Mouse (Mus musculus) urinary bladder, adult 2 months (tissue): ENCODE results near the gene Lmo7. TPM values are rescaled to one million over a fixed set of nuclear protein-coding genes. Genes with fewer than 3 reads are reported as not detected.
A peak's percentile ranks its signal among the peaks of the same experiment; 100 is the strongest.

Experiments used
- DNase-seq: peaks from one replicate; pipeline ENCODE4 v3.0.0; 2022; ENCODE audit warnings: low spot score
- polyA plus RNA-seq: library from polyadenylated mRNA; depleted of rRNA; stranded (reverse); fragments of >200 nt; gene quantifications from 2 replicates; pipeline ENCODE4 v1.2.3, GENCODE M21; 2012; rRNA removed

Gene Lmo7
- 27.9 and 30.2 TPM in 2 replicates for polyA plus RNA-seq

DNA sequence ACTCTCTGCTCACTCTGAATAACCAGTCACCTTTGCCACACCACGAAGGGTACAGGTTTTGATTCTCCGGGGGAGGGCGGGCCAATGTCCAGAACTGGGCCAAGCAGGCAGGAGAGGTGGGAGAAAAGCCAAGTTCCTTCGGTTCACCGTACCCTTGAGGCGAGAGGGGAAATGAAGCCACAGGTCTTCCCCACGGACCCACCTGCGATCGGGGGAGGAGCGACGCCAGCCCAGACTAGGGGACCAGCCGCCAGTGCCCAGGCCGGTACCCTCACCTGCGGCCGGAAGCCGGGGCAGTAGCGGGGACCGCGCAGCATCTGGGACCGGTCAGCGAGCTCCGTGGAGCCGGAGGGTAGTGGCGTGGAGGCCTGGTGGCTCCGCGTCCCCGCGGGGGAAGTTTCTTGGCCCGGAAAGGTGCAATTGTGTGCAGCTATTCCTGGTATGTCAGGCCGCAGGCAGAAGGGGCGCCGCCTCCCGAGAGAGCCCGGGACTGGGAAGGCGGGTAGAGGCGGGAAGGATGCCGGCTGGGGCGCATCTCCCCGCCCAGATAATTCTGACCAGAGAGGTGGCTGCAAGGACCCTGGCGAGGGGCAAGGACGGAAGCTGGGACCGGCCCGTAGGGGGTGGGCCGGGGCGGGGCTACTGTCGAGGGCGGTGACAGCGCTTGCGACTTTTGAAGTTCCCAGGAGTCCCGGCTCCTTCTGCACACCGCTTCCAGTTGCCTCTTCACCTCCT lies at the start of gene Lmo7, which contains the start of gene Gm9922:
Gene Lmo7, plus strand, starts transcription at position 721 of the 735 bp plus-strand sequence.
Gene Gm9922, minus strand, starts transcription at position 578 of the 735 bp plus-strand sequence.
- peak; percentile 67 for DNase-seq

DNA sequence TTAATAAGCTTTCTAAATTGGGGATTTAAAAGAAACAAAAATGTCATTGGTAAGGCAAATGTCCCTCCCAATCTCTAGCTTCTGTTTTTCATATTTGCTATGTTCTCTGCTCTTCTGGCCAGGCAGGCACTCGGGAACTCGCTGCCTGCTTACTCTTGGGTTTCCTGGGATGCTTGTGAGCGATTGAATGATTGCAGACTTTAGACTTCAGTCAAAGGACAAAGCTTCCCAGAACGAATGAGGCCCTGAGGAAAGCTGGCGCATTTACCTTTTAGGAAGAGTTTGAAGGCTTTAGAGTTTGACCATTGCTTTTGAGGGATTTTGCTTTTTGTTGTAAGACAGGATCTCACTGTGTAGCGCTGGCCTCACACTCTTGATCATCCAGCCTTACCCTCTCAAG lies 42.1 kb upstream of the Lmo7 start:
- DNase-seq, result no peak

DNA sequence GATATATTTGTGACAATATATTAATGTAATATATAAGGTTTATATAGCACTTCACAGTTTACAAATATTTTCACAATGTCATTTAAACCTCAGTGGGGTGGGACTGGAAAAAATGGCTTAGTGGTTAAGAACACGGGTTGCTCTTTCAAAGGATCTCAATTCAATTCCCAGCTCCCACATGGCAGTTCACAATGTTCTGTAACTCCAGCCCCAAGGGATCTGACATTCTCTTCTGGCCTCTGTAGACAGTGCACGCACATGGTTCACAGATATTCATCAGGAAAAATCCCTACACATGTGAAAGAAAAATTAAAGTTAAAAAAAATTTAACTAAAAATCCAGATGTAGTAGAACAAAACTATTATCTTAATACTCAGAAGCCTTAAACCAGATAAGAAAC lies 41.4 kb upstream of the Lmo7 start:
- DNase-seq, result no peak

DNA sequence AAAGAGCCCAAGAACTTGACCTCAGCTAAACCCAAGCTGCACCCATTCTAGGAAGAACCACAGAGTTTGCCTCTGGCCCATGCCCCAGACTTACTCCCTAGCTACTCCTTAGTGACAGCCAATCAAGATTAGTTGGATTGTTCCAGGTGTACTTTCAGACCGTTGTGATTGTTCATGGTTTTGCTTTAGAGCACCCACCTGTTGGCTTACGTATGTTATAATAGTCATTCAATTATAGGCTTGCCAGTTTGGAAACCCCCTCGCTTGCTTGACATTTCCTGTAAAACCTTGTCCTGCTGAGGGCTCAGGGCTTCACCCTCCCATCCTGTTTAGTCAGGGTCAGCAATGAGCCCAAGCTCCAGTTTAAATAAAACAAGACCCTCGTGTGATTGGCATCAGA lies 25.3 kb upstream of the Lmo7 start:
- no peak for DNase-seq

DNA sequence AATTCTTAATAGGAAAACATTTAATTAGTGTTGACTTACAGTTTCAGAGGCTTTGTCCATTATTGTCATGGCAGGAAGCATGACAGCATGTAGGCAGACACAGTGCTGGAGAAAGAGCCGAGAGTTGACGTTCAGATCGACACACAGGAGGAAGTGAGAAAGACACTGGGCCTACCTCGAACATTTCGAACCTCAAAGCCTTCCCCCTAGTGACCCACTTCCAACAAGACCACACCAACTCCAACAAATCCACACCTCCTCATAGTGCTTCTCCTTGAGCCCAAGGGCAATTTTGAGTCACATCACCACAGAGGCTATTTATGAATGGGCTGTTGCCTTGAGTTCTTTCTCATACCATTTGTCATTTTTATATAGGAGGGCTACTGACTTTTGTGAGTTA lies 22.7 kb upstream of the Lmo7 start:
- DNase-seq, result no peak

DNA sequence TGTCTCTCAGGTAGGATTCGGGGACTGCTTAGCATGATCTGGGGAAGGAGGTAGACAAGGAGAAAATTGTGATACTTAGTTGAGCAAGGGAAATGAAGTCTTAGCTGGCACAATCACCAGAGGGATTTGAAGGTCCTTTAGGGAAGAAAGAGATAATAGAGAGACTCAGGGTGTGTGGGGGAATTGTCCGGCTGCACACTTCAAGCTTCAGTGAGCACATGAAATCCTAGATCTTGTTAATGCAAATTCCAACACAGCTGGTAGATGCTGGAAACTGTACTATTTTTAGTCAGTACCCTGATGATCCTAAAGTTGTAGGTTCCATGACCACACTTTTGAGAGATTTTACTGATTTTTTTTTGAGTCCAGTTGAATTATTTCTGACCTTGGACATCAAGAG lies 15.3 kb upstream of the Lmo7 start:
- DNase-seq, result no peak

DNA sequence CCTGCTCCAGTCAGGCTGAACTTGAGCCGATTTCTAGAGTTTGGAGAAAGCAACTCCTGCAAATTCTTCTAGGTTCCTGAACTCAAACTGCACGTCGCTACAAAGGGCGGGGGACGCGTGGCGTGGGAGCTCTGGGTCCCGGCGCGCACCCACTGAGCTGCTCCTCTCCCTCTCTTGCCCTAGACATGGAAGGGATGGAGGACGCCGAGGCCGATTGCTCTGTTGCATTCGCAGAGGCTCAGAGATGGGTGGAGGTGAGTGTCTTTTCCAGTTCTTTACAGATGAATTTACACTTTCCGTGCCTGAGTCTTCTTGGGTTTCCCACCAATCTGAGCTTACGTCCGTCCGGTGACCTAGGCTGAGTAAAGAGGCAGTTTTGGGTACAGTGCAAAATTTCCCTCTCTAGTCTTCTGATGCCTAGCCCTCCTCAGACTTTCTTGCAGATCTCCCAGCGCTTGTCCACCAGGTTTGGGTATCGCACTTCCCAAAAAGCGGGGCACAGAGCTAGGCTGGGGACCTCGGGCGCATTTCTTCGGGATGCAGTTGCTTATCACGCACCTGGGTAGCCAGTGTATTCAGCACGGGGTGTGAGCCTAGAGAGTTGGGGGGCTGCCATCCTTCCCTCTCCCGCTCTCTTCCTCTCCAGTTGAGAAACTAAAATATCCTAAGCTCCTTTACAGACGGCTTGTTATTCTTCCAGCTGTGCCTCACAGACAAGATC lies 375 bp downstream of the Lmo7 start:
- DNase-seq, result peak; percentile 23

DNA sequence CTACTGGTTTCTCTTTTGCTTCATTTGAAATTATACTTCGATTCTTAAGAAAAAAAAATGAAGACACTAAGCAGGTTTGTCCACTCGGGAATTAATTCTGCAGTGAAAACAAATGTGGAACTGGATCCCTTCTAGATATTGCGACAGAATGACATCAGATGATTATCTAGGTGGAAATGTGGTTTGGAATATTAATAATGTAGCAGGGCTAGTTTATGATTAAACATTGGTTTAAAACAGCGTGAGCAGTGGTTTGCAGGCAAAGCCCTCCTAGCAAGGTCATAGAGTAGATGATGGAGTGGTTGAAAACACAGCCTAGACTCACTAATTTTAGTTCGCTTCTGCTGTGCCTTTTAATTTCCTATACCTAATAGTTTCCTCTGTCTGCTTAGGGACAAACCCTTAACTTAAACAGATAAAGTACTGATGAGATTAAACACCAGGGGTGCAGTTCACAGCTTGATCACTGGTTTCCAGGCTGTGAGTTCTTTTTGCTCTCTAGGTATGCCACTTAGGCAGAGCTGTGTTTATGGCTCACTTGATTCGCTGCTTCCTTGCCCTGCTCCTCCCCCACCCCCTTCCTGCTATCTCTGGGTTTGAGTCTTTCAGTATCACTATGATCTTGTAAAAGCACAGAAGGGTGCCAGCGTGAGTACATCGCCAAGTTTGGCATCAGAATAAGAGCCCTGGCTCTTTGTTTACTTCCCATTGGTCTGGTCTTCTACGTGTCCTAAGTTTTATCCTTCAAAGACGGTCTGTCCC lies 4.0 kb downstream of the Lmo7 start:
- DNase-seq, result no peak

DNA sequence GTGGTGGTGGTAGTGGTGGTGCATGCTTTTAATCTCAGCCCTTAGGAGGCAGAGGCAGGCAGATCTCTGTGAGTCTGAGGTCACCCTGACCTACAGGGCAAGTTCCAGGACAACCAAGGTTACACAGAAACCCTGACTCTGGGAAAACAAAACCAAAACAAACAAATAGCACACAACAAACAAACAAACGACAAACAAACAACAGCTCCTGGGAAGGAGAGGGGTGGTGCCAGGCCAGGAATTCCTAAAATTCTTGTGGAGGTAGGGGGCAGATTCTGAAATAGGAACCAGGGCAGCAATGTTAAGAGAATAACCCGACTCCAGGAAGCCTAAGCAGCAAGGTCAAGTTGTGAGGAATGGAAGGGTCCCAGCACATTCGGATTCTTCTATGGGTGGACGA lies 7.7 kb downstream of the Lmo7 start:
- DNase-seq, result no peak

DNA sequence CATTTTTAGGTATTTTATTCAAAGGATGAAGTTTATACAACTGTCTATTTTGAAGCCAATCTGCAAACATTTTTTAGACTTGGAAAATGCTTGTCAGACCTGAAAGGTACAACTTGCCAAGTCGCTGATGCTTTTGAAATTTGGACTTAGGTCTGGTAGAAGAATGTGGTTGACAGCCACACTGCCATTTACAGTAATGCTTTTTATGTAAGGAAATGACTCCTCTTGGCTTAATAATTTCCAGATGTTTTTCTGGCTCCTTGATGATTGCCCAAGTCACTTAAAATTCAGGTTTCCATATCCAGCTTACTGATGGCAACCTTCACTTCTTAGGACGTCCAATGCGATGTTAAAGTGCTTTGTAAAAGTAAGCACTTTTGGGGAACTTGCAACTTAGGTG lies 16.9 kb downstream of the Lmo7 start:
- no peak for DNase-seq

DNA sequence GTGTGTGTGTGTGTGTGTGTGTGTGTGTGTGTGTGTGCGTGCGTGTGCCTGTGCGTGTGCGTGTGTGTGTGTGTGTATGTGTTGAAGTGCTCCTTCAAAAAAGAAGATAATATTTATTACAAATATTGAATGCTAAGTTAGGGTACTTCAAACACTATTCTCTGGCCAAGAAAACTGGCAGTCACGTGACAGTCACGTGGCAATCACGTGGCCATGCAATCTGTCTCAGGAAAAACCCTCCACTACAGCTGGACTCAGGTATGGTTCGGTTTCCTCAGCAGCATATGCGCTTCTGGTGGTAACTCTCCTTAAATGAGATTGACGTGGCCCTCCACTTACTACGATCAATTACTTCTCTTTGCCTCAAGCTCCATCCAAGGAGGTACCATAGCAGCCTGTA lies 18.1 kb downstream of the Lmo7 start:
- no peak for DNase-seq

DNA sequence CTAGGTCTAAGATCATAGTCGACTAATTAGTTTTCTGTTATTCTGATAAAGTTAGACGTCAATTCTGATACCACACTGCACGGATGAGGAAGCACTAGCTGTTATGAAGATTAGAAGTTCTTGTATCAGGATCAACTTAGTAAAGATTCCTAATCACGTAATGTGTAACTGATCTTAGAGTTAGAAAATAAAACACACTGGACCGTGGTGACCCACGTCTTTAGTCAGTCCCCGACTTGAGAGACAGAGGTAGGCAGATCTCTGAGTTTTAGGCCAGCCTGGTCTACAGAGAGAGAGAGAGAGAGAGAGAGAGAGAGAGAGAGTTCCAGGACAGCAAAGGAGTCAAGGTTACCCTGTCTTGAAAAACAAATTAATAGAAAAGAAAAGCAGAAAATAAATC lies 18.7 kb downstream of the Lmo7 start:
- no peak for DNase-seq

DNA sequence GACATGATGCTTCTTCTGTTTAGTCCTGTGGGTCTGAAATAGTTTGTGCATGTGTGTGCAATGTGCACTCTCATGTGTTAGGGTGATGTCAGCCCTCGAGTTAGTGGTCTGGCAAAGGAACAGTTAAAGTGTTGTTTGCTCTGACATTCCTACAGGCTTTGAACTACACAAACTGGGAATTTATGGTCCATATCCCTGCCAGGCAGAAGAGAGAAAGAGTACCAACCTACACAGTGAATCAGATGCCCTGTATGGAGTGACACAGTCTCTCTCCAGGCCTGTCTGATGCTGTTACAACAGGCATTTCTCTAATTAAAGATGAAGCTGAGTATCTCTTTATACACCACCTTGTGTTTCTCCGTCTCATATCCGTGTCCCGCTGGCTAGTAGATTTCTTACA lies 21.2 kb downstream of the Lmo7 start:
- DNase-seq, result no peak

DNA sequence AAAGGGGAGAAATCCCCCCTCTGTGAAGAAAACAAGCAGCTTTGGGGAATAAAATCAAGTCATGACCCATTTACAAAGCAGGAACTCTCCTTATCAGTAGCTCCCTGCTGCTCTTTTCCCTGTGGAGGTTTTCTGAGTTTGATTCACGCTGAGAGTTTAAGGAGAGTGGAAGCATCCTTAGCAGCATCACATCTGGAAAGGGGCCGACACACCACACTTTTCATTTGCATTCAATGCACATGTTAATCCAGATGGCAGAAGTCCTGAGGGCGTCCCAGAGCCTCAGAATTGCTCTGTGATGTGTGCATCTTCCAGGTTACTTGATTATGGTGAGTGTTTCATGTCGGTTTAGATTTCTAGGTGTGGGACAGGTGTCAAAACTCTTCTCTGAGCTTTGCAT lies 25.7 kb downstream of the Lmo7 start:
- no peak for DNase-seq

DNA sequence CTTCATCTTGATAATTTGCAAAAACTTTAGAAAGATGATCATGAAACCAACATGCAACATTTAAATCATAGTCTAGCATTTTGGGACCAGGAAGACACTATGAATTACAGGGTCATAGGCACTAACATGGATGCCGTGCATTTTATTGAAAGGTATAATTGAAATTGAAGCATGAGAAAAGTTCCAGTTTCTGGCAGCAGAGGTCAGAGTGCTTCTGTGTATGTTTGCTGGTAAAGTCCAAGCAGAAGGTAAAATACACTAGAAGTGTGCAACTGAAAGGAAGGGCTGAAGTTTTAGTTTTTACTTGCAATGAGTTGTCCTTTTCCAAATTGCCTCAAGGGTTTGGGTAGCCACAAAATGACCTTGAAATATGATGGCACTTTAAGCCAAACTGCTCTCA lies 32.5 kb downstream of the Lmo7 start:
- no peak for DNase-seq

DNA sequence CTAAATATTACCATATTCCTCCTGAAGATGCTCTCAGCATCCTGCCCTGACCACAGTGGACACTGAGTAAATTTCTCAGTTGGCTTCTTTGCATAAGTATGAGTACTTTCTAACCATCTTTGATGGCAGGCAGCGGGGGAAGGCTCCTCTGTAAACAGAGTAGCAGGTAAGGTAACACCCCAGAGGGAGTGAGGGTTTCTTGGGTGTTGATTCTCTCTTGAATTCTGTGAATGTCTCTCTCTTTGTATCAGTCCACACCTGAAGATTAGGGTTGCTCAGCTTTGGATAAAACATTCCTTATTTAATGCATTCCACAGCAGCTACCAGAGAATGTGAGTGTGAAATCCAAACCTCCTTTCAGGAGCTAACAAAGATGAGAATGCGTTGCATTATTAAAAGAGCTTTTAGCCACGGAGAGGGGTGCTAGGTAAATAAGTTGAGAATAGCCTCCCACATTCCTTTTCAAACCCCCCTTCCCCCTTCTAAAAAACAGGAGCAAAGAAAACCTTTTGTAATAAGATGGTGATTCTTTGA lies 34.1 kb downstream of the Lmo7 start:
- DNase-seq, result no peak

DNA sequence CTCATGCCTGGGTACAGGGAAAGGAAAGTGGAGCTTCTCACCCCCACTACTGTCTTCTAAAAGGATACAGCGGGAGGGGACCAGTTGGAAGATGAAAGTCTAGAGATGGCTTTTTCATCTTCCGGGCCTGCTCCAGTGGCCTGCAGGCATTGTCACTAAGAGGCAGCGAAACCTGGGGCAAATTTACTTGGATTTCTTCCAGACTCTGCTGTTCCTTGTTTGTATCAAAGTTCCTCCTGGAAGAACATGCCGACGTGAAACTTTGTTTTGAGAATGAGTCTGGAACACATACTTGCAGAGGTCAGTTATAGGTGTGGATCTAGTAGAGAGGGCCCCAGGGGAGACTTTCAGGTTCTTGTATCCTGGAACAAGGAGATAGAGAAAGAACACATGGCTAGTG lies 41.6 kb downstream of the Lmo7 start:
- no peak for DNase-seq

DNA sequence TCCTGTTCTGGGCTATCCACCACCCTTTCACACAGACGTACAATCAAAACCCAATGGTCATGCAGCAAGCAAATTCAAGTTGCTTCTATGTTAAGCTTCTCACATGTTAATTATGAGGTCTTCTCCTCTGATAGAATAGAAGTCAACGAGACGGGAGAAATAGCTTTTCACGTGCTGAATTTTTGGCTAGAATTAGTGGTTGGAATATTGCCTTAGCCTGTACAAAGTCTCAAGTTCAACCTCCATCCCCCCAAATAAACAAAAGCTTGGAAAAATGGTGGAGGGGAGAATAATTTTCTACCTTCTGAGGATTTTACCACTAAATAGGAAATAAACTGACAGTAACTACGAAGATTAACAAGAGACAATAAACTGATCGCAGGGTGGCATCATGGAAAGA lies 42.0 kb downstream of the Lmo7 start:
- no peak for DNase-seq

DNA sequence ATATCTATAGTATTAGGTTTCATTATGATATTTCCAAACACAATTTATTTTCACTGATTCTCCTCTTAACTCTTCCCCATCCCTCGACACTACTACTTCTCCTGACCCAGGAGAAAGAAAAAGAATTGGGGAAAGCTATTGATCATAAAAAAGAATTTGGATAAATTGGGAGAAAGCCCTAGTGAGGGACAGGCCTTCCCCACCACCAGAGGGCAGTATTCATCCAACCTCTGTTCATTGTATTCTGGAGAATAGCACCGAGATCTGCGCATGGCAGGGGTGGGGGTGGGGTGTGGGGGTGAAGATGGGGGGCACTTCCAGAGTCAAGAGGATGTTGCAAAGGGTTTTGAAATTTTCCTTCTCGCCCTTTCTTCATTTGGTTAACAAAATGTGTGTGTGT lies 44.9 kb downstream of the Lmo7 start:
- no peak for DNase-seq

DNA sequence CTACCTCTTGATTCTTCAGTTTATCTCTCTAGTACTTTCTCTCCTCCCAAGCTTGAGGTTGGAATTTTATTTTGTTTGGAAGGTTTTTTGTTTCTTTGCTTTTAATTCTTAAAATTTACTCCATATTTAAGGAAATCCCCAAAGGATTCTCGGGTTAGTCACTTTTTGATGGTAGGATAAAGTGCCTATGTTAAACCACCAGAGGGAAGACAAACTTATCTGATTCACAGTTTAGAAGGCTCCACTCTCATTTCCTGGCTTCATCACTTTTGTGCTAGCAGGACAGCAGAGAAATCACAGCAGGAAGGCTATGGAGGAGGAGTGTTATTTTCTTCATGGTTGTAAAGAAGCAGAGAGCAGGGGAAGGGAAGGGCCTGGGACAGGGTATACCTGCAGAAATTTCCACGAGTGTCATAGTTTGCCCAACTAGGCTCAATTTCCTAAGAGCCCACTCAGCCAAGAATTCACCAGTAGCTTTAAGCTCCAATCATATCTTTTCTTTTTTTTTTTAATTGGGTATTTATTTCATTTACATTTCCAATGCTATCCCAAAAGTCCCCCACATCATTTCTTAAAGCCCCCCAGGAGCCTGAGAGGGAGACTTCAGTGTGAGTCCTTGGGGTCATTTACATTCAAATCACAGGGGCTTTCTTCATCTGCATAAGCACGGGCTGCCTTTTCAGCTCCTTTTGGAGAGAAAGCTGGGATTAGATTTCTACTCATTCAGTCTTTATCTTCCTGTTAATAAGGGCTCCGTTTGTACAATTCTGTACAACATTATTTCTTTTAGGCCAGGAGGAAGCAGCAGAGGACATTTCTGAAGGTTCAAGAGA lies 46.8 kb downstream of the Lmo7 start:
- DNase-seq, result no peak

DNA sequence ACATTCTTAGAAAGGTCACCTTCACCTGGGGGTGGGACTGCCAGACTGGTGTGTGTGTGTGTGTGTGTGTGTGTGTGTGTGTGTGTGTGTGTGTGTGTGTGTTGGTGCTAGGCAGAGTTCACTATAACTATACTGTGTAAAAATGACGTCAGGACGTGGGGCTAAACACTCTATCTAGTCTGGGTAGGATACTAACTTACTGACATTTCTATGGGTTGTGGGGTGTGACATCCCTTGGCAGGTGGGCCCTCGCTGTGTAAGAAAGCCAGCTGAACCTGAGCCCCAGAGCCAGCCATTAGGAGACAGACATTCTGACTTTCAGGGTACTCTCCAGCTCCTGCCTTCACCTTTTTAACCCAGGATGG lies 47.4 kb downstream of the Lmo7 start:
- DNase-seq, result no peak

DNA sequence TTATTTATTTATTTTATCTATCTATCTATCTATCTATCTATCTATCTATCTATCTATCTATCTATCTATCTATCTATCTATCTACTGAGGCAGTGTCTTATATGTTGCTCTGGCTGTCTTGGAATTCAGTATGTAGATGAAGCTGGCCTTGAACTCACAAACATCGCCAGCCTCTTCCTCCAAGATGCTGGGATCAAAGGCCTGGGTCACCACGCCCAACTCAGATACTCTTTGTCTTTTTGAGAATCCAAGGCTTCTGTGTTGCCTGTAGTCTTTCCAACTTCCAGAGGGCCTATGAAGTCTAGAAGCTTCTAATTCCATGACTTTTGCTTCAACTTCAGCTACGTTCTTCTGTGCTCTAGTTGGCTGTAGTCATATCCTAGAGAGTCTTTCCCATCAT lies 48.7 kb downstream of the Lmo7 start:
- DNase-seq, result no peak
